Mouse (Mus musculus): ENCODE data around the gene Appbp2.

GRCm38 (mm10) chr11:85138776-85139474 is 96.0 kb downstream of the Appbp2 start:
- TF ChIP-seq CTCF (IDR thresholded peaks at IDR 0.05; ENCODE audit: borderline replicate concordance, insufficient read depth, low read depth, low read length) (no peak), POLR2A (IDR thresholded peaks at IDR 0.05; ENCODE audit: borderline replicate concordance, insufficient read depth, low read length) (no peak)
